In genomic region chr6:83155552-83156238, GRCm38 (mm10) we compare ENCODE assay signal across 8 mouse cellular contexts. TPM values are rescaled to one million over a fixed set of nuclear protein-coding genes. Genes with fewer than 3 reads are reported as not detected.
A peak's percentile ranks its signal among the peaks of the same experiment; 100 is the strongest.
DNase-seq lines count a peak whose midpoint lies in the region; ATAC-seq and TF ChIP-seq lines count a peak whose summit lies in the region.

No protein-coding gene starts in this region.

- H3K9ac ChIP-seq in liver, adult 2 months (ENCODE audit: low read depth, low read length): peak overlapping the region; percentile 56
- peak overlapping the region; percentile 62 for H3K9ac ChIP-seq in forebrain, embryonic 12.5 days

- no peak for TF ChIP-seq CTCF in liver, adult 2 months (IDR thresholded peaks at IDR 0.05; ENCODE audit: low read depth, low read length)
- TF ChIP-seq CTCF in olfactory bulb, adult 2 months (IDR thresholded peaks at IDR 0.05; ENCODE audit: insufficient read depth, low read depth, low read length): no peak

- H3K27ac ChIP-seq in liver, adult 2 months (replicated peaks; ENCODE audit: insufficient read depth, low read depth, low read length): no peak overlapping the region
- H3K27ac ChIP-seq in forebrain, embryonic 12.5 days: 0 out of 2 replicates have a peak overlapping the region, but pooled peaks have one; percentile 19
- H3K27ac ChIP-seq in limb, embryonic 10.5 days: peak overlapping the region; percentile 80
- no peak overlapping the region for H3K27ac ChIP-seq in olfactory bulb, adult 2 months (ENCODE audit: insufficient read depth, low read depth, low read length)

- no peaks in the 10 kb centered on the region for H3K36me3 ChIP-seq in liver, adult 2 months (ENCODE audit: control insufficient read depth, insufficient read depth, low read length)
- H3K36me3 ChIP-seq in forebrain, embryonic 12.5 days (replicated peaks): peaks cover 24% of the 10 kb centered on the region
- peaks cover 32% of the 10 kb centered on the region for H3K36me3 ChIP-seq in limb, embryonic 10.5 days

- DNase-seq in liver, adult 2 months (ENCODE audit: extremely low read depth, low read depth, low spot score): no peak
- DNase-seq in liver: no peak
- peak; percentile 57 for DNase-seq in MN1 (ENCODE audit: low spot score)
- DNase-seq in limb, embryonic 10.5 days (ENCODE audit: low spot score): peak; percentile 43
- no peak for DNase-seq in layer of hippocampus, adult 9-10 months (ENCODE audit: low spot score)
- no peak for DNase-seq in left cerebral cortex, adult 18-20 months (ENCODE audit: low spot score in 2 of 2)

- H3K4me2 ChIP-seq in forebrain, embryonic 12.5 days: peak overlapping the region; percentile 83

- H3K4me1 ChIP-seq in liver, adult 2 months (ENCODE audit: control insufficient read depth, insufficient read depth, low read length): peaks cover 6% of the 10 kb centered on the region; the same call in 1 of the 2 replicates
- H3K4me1 ChIP-seq in forebrain, embryonic 12.5 days: peaks cover 30% of the 10 kb centered on the region
- H3K4me1 ChIP-seq in limb, embryonic 10.5 days: peaks cover 35% of the 10 kb centered on the region
- peaks cover 9% of the 10 kb centered on the region for H3K4me1 ChIP-seq in olfactory bulb, adult 2 months (ENCODE audit: control insufficient read depth, insufficient read depth, low read length)

- 16% methylated on average over 23 of the region's 23 CpGs for WGBS in liver, adult 2 months
- 7% methylated on average over 23 of the region's 23 CpGs for WGBS in forebrain, embryonic 12.5 days
- WGBS in limb, embryonic 10.5 days: 9% methylated on average over 23 of the region's 23 CpGs
- 9% methylated on average over 23 of the region's 23 CpGs for WGBS in olfactory bulb, adult 2 months

- TF ChIP-seq POLR2A in liver, adult 2 months (IDR thresholded peaks at IDR 0.05; ENCODE audit: extremely low read depth, insufficient read depth, low read length): no peak
- no peak for TF ChIP-seq POLR2A in olfactory bulb, adult 2 months (IDR thresholded peaks at IDR 0.05; ENCODE audit: insufficient read depth, low read depth, low read length)

- H3K4me3 ChIP-seq in liver, adult 2 months (ENCODE audit: insufficient read depth, low read depth, low read length): peak overlapping the region; percentile 65
- H3K4me3 ChIP-seq in forebrain, embryonic 12.5 days (replicated peaks): peak overlapping the region; percentile 60
- H3K4me3 ChIP-seq in limb, embryonic 10.5 days: peak overlapping the region; percentile 61
- peak overlapping the region; percentile 50 for H3K4me3 ChIP-seq in olfactory bulb, adult 2 months (ENCODE audit: insufficient read depth, low read depth, low read length)

- no peaks in the 10 kb centered on the region for H3K27me3 ChIP-seq in liver, adult 2 months (ENCODE audit: control insufficient read depth, insufficient read depth, low read length)
- H3K27me3 ChIP-seq in forebrain, embryonic 12.5 days: peaks cover 9% of the 10 kb centered on the region
- peaks cover 21% of the 10 kb centered on the region for H3K27me3 ChIP-seq in limb, embryonic 10.5 days (ENCODE audit: low read depth, poor library complexity, severe bottlenecking)

- no peaks in the 10 kb centered on the region for H3K9me3 ChIP-seq in forebrain, embryonic 12.5 days
- no peaks in the 10 kb centered on the region for H3K9me3 ChIP-seq in limb, embryonic 10.5 days (replicated peaks)

- no peaks in the 10 kb centered on the region for H3K79me2 ChIP-seq in liver, adult 2 months (ENCODE audit: control insufficient read depth, insufficient read depth, low read length)

- peak; percentile 15 for ATAC-seq in forebrain, embryonic 12.5 days (ENCODE audit: low FRiP score)

RNA-seq across cellular contexts. Expression of gene Wdr54, which starts 0.5 kb away (rescaled TPM):
- total RNA-seq in liver, adult 2 months (2014; rRNA removed): 0.13 and 0.28 TPM in 2 replicates
- 1.7 and 2.4 TPM in 2 replicates for polyA plus RNA-seq in liver, adult 2 months (2012; rRNA removed)
- polyA plus RNA-seq in forebrain, embryonic 12.5 days (2016; fragmentation: Nextera tagmentation; extraction: Ambion mirVana): 12.5 and 15.4 TPM in 2 replicates
- 10.9 and 13.7 TPM in 2 replicates for polyA plus RNA-seq in limb, embryonic 10.5 days (2016; fragmentation: Nextera tagmentation; extraction: Ambion mirVana)
- not detected in 2 replicates for polyA plus RNA-seq in olfactory bulb, adult 2 months (2012; ENCODE audit: insufficient read depth, insufficient read length, low replicate concordance, missing spikeins)
- 10 to 100 TPM; 33.0 to 33.3 TPM for total RNA-seq in left cerebral cortex, adult 18-20 months (2021)

RNA-seq across cellular contexts. Expression of gene 1700003E16Rik, which starts 0.5 kb away (rescaled TPM):
- total RNA-seq in liver, adult 2 months (2014; rRNA removed): 0.09 and 0.13 TPM in 2 replicates
- 0.22 and 0.29 TPM in 2 replicates for polyA plus RNA-seq in liver, adult 2 months (2012; rRNA removed)
- polyA plus RNA-seq in forebrain, embryonic 12.5 days (2016; fragmentation: Nextera tagmentation; extraction: Ambion mirVana): 1.8 and 2.7 TPM in 2 replicates
- 0.80 and 1.6 TPM in 2 replicates for polyA plus RNA-seq in limb, embryonic 10.5 days (2016; fragmentation: Nextera tagmentation; extraction: Ambion mirVana)
- not detected in 2 replicates for polyA plus RNA-seq in olfactory bulb, adult 2 months (2012; ENCODE audit: insufficient read depth, insufficient read length, low replicate concordance, missing spikeins)
- 10 to 100 TPM; 33.9 to 35.7 TPM for total RNA-seq in left cerebral cortex, adult 18-20 months (2021)

RNA-seq across cellular contexts. Expression of gene Dctn1, which starts 10.0 kb away (rescaled TPM):
- total RNA-seq in liver, adult 2 months (2014; rRNA removed): 13.5 and 17.1 TPM in 2 replicates
- polyA plus RNA-seq in liver, adult 2 months (2012; rRNA removed): 27.4 and 36.0 TPM in 2 replicates
- 128 and 137 TPM in 2 replicates for polyA plus RNA-seq in forebrain, embryonic 12.5 days (2016; fragmentation: Nextera tagmentation; extraction: Ambion mirVana)
- polyA plus RNA-seq in limb, embryonic 10.5 days (2016; fragmentation: Nextera tagmentation; extraction: Ambion mirVana): 96.4 and 108 TPM in 2 replicates
- polyA plus RNA-seq in olfactory bulb, adult 2 months (2012; ENCODE audit: insufficient read depth, insufficient read length, low replicate concordance, missing spikeins): 187 TPM in 1 of 2 replicates, not detected in the other
- 100 to 1,000 TPM; 369 to 374 TPM for total RNA-seq in left cerebral cortex, adult 18-20 months (2021)

RNA-seq across cellular contexts. Expression of gene Rtkn, which starts 20.4 kb away (rescaled TPM):
- total RNA-seq in liver, adult 2 months (2014; rRNA removed): 4.7 and 6.9 TPM in 2 replicates
- polyA plus RNA-seq in liver, adult 2 months (2012; rRNA removed): 12.2 and 17.4 TPM in 2 replicates
- polyA plus RNA-seq in forebrain, embryonic 12.5 days (2016; fragmentation: Nextera tagmentation; extraction: Ambion mirVana): 19.9 and 20.1 TPM in 2 replicates
- polyA plus RNA-seq in limb, embryonic 10.5 days (2016; fragmentation: Nextera tagmentation; extraction: Ambion mirVana): 34.2 and 51.8 TPM in 2 replicates
- not detected in 2 replicates for polyA plus RNA-seq in olfactory bulb, adult 2 months (2012; ENCODE audit: insufficient read depth, insufficient read length, low replicate concordance, missing spikeins)
- total RNA-seq in left cerebral cortex, adult 18-20 months (2021): 10 to 100 TPM; 88.3 to 88.8 TPM

RNA-seq across cellular contexts. Expression of gene Ino80b, which starts 30.5 kb away (rescaled TPM):
- 9.5 and 10.3 TPM in 2 replicates for total RNA-seq in liver, adult 2 months (2014; rRNA removed)
- 23.8 and 26.5 TPM in 2 replicates for polyA plus RNA-seq in liver, adult 2 months (2012; rRNA removed)
- 19.0 and 20.6 TPM in 2 replicates for polyA plus RNA-seq in forebrain, embryonic 12.5 days (2016; fragmentation: Nextera tagmentation; extraction: Ambion mirVana)
- 17.4 and 17.8 TPM in 2 replicates for polyA plus RNA-seq in limb, embryonic 10.5 days (2016; fragmentation: Nextera tagmentation; extraction: Ambion mirVana)
- polyA plus RNA-seq in olfactory bulb, adult 2 months (2012; ENCODE audit: insufficient read depth, insufficient read length, low replicate concordance, missing spikeins): not detected in 2 replicates
- total RNA-seq in left cerebral cortex, adult 18-20 months (2021): 10 to 100 TPM; 23.1 to 26.3 TPM

Comparison
In these comparisons a context has a peak if more than half of its experiments do, and no peak if none do; other contexts are left out.
1. DNase-seq: peak in MN1 (single experiment) and limb, embryonic 10.5 days (single experiment); none in liver, adult 2 months (single experiment), liver (single experiment), layer of hippocampus, adult 9-10 months (single experiment) and left cerebral cortex, adult 18-20 months (0 of 2).
2. H3K27ac ChIP-seq: peak in forebrain, embryonic 12.5 days (single experiment) and limb, embryonic 10.5 days (single experiment); none in liver, adult 2 months (single experiment) and olfactory bulb, adult 2 months (single experiment).
3. Peak in every context shown above with its lines, with median percentiles within 50 percentile points of each other: H3K4me3 ChIP-seq.